Mouse (Mus musculus) forebrain, postnatal 0 days (tissue): ENCODE measurements at regions not wholly inside any gene's neighbourhood (a gene's known extent, or its start where the extent isn't known, plus 50 kb on each side); places are given as distances from the start of the nearest gene placed in this dataset.

Source experiments
- ATAC-seq: fragments of 200-750 bp; cut with Nextera tagmentation; 2 replicates; pipeline ENCODE4 v1.8.0; 2017; ENCODE audit warnings: mild to moderate bottlenecking, moderate library complexity
- DNase-seq: peaks from one replicate; pipeline ENCODE4 v3.0.0-alpha.2; 2015
- H3K27ac ChIP-seq: fragments of 300-500 bp; sonication (generic); 2 replicates; pipeline ENCODE4 v1.5.1; 2014; ENCODE audit warnings: low read depth, mild to moderate bottlenecking, antibody characterized with exemption, low read length, moderate library complexity, mixed read lengths
- H3K27me3 ChIP-seq: fragments of 300-500 bp; sonication (generic); 2 replicates; pipeline ENCODE4 v1.6.1; 2014; ENCODE audit warnings: mild to moderate bottlenecking, low read length, mixed read lengths; ENCODE audit not compliant: insufficient read depth
- H3K36me3 ChIP-seq: fragments of 300-500 bp; sonication (generic); 2 replicates; pipeline ENCODE4 v1.6.1; 2014; ENCODE audit warnings: mild to moderate bottlenecking, moderate library complexity; ENCODE audit not compliant: insufficient read depth
- H3K4me1 ChIP-seq: fragments of 300-500 bp; sonication (generic); 2 replicates; pipeline ENCODE4 v1.6.1; 2014; ENCODE audit warnings: antibody characterized with exemption; ENCODE audit not compliant: insufficient read depth
- H3K4me2 ChIP-seq: fragments of 300-500 bp; sonication (generic); 2 replicates; pipeline ENCODE4 v1.6.1; 2014; ENCODE audit warnings: low read depth, mild to moderate bottlenecking, moderate library complexity
- H3K4me3 ChIP-seq: fragments of 300-500 bp; sonication (generic); 2 replicates; pipeline ENCODE4 v1.5.1; 2014; ENCODE audit warnings: low read depth, low read length, mixed read lengths
- H3K9ac ChIP-seq: fragments of 300-500 bp; sonication (generic); 2 replicates; pipeline ENCODE4 v1.6.1; 2014; ENCODE audit warnings: mild to moderate bottlenecking
- H3K9me3 ChIP-seq: fragments of 300-500 bp; sonication (generic); 2 replicates; pipeline ENCODE4 v1.6.1; 2016; ENCODE audit warnings: low read length
- CTCF ChIP-seq: sonication (generic); IDR thresholded peaks from 2 replicates; pipeline ENCODE4 v1.5.1; 2016; ENCODE audit warnings: antibody characterized with exemption, control low read depth, low read depth
- WGBS: fragments of 180-500 bp; shearing (Covaris S2); extraction: QIAGEN DNeasy Blood & Tissue Kit; methylation state at CpG from one replicate; pipeline ENCODE4 v1.1.7; 2014; 5-methylcytosine and 5-hydroxymethylcytosine counted together

DNA sequence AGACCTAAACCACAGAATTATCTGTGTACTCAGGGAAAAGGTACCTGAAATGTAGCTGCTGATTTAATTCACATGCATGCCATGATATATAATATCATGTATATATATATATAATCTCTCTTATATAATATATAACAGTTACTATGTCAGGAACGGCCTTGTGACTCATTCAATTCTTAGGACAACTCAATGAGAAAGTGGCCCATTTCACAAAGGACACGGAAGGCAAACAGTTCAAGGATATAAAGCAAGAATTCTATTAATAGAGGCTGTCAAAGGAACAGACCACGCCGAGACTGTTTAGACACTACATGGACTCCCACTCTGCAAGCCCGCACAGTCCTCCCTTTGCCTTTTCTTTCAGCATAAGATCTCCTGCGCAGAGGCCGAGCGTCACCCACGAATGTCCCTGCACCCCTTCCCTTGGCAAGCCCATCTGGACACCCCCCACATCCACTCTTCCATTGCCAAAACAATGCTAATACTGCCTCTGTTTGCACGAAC, 148.0 kb upstream of the Klf14 start:
- Histone ChIP-seq H3K36me3 (no peaks in the 10 kb centered on the region), H3K4me1 (no peaks in the 10 kb centered on the region), H3K4me3 (no peak overlapping the region), H3K9ac (no peak overlapping the region), H3K9me3 (peaks cover 7% of the 10 kb centered on the region; the same call in 1 of the 2 replicates), H3K27me3 (no peaks in the 10 kb centered on the region), H3K4me2 (no peak overlapping the region), H3K27ac (no peak overlapping the region)
- 86% methylated on average over 10 of the region's 10 CpGs for whole genome bisulfite sequencing
- DNase-seq (no peak), ATAC-seq (no peak)
- no peak for TF ChIP-seq CTCF

DNA sequence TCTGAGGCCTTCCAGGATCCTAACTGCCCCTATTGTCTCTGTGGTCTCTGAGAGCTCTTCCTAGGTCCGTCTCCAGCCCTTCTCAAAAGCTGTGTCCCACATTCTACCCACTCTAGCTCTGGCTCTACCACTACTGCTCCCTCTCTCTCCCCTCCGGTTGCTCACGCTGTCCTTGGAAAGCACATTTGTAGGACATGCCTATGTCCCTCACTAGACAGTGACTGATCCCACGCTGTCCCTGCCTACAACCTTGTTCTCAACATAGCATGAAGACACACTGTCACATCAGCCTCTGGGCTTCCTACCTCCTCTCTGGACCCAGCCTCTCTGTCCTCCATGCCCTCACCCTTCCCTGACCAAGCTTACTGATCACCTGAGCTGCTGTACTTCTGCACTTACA, 148.5 kb upstream of the Klf14 start:
- 90% methylated on average over 4 of the region's 4 CpGs for whole genome bisulfite sequencing
- no peak overlapping the region for H3K4me3 ChIP-seq
- H3K36me3 ChIP-seq = no peaks in the 10 kb centered on the region
- ATAC-seq = no peak
- H3K4me1 ChIP-seq = no peaks in the 10 kb centered on the region
- H3K27me3 ChIP-seq = no peaks in the 10 kb centered on the region
- no peak overlapping the region for H3K27ac ChIP-seq
- H3K9ac ChIP-seq = no peak overlapping the region
- H3K4me2 ChIP-seq = no peak overlapping the region
- H3K9me3 ChIP-seq = peaks cover 7% of the 10 kb centered on the region; the same call in 1 of the 2 replicates
- no peak for TF ChIP-seq CTCF
- DNase-seq = no peak

DNA sequence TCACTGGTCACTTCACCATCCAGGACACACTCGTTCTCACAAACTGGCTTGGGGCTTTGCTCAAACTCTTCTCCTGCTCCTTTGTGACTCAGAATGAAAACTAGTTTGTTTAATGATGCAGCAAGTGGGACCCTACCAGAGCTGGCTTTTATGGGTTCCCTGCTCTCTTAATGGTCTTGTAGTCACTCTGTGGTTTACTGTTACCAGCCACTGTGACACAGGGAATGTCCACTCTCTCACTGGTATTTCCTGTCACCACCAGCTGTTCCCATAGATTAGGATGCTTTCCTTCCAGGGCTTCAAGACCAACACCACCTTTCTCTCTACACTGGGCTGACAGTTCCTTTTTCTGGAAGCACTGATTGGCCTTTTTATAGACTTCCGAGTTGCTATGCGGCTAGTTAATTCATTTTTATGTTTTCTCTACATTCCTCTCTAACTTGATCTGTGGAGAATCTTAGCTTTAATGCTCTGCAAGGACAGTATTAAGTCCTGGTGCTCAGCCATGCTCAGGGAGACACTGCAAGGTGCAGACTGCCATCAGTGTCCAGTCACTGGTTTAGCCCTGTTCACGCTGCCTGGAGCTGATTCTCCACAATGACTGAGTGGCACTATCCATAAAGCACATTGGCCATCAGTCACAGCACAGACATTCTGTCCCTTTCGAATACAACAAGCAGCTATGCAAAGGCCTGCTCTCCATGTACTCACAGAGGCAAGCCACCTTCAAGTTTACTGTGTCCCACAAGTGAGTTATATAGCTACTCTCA, 149.2 kb upstream of the Klf14 start:
- no peak for TF ChIP-seq CTCF
- H3K4me1 ChIP-seq = no peaks in the 10 kb centered on the region
- no peaks in the 10 kb centered on the region for H3K27me3 ChIP-seq
- H3K27ac ChIP-seq = no peak overlapping the region
- no peak overlapping the region for H3K4me3 ChIP-seq
- H3K9me3 ChIP-seq = peaks cover 7% of the 10 kb centered on the region; the same call in 1 of the 2 replicates
- H3K9ac ChIP-seq = no peak overlapping the region
- no peak for DNase-seq
- no peak overlapping the region for H3K4me2 ChIP-seq
- no peaks in the 10 kb centered on the region for H3K36me3 ChIP-seq
- WGBS = 90% methylated on average over 5 of the region's 5 CpGs
- no peak for ATAC-seq

DNA sequence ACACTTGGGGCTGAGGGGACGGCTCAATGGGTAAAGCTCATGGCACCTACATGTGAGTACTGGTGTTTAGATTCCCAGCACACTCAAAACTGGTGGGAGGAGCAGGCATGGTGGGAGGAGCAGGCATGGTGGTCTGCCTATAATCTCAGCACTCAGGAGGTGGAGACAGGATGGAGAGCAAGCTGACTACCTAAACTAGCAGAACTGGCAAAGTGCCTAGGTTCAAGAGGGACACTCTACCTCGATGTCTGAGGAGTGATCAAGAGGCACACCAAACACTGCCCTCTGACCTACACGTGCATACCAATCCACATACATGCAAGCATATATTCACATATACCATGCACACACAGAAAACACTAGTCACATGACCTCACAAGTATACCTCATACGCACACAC, 150.7 kb upstream of the Klf14 start:
- Histone ChIP-seq H3K27ac (no peak overlapping the region), H3K4me1 (0 out of 2 replicates have a peak, but pooled peaks cover under 1% of the 10 kb centered on the region), H3K4me3 (no peak overlapping the region), H3K36me3 (no peaks in the 10 kb centered on the region), H3K4me2 (no peak overlapping the region), H3K9ac (no peak overlapping the region), H3K27me3 (no peaks in the 10 kb centered on the region), H3K9me3 (peaks cover 7% of the 10 kb centered on the region; the same call in 1 of the 2 replicates)
- DNase-seq (no peak), ATAC-seq (no peak)
- no peak for TF ChIP-seq CTCF
- 93% methylated on average over 4 of the region's 4 CpGs for WGBS

- H3K9me3 ChIP-seq = peaks cover 7% of the 10 kb centered on the region; the same call in 1 of the 2 replicates
- H3K9ac ChIP-seq = no peak overlapping the region
- H3K27ac ChIP-seq = no peak overlapping the region
- TF ChIP-seq CTCF = no peak
- no peak for ATAC-seq
- H3K36me3 ChIP-seq = no peaks in the 10 kb centered on the region
- peaks cover 4% of the 10 kb centered on the region; the same call in 1 of the 2 replicates for H3K4me1 ChIP-seq
- no peak overlapping the region for H3K4me2 ChIP-seq
- no peak for DNase-seq
- 72% methylated on average over 13 of the region's 13 CpGs for WGBS
- no peaks in the 10 kb centered on the region for H3K27me3 ChIP-seq
- no peak overlapping the region for H3K4me3 ChIP-seq
Observed at GRCm38 (mm10) chr6:31112293-31113077, 153.6 kb upstream of the Klf14 start.

DNA sequence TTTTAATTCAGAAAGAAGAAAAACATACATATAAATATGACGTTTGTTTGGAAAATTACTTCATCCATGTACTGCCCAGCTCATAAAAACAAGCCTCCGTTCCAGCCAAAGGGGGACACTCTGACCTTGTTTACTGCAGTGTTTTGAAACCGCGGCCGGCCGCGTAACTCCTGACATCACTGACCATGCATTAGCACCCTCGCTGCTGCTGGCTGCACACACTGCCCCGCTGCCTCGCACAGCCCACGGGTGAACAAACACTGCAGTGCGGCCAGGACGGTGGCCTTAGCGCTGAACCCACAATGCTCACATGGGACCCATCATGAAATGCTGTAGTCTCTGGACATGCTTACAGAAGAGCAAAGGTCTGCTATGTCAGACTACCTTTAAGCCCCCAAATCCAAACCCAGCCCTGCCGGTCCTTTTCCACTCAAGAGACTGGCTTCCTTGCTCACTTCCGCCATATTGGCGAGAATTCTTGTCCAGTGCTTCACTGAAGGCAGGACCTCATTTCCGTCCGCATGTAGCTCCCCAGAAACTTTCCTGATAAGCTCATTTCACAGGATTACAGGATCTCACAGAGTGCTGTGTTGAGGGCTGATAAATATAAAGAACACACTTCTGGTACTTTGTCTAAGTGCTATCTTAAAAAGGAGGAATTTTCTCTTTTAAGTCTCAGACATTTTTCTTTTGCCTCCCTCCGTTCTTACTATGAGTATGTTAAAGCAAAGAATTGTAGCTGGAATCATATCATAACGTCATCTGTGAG, 154.9 kb upstream of the Klf14 start:
- ATAC-seq = no peak
- WGBS = 92% methylated on average over 21 of the region's 21 CpGs

More for the DNA sequence above, 154.9 kb upstream of the Klf14 start:
- Histone ChIP-seq H3K36me3 (no peaks in the 10 kb centered on the region), H3K27me3 (no peaks in the 10 kb centered on the region), H3K4me2 (no peak overlapping the region), H3K4me1 (peaks cover 4% of the 10 kb centered on the region; the same call in 1 of the 2 replicates), H3K9me3 (peaks cover 7% of the 10 kb centered on the region; the same call in 1 of the 2 replicates), H3K4me3 (no peak overlapping the region), H3K9ac (no peak overlapping the region), H3K27ac (no peak overlapping the region)
- DNase-seq = no peak
- TF ChIP-seq CTCF = no peak
